Mouse (Mus musculus) cortical plate, adult 2 months (tissue): ENCODE measurements around the gene Htr1f.

Experiments used
- CTCF ChIP-seq: fragments of 200-500 bp; IDR thresholded peaks from 2 replicates; pipeline ENCODE4 v1.5.1; 2011; ENCODE audit warnings: mild to moderate bottlenecking, control low read depth, low read length; ENCODE audit not compliant: insufficient read depth; ENCODE audit errors: extremely low read depth
- POLR2A ChIP-seq: fragments of 200-500 bp; IDR thresholded peaks from 2 replicates; pipeline ENCODE4 v1.6.1; 2011; ENCODE audit warnings: mild to moderate bottlenecking, low read length, control low read depth; ENCODE audit not compliant: insufficient read depth; ENCODE audit errors: extremely low read depth

- TF ChIP-seq CTCF (no peak), POLR2A (no peak)
These were observed 87.5 kb downstream of the Htr1f start for GRCm38 (mm10) chr16:65018134-65018533.
